Mouse (Mus musculus) fibroblast of lung, adult 2 months (primary cell): ENCODE measurements at regions not wholly inside any gene's neighbourhood (a gene's known extent, or its start where the extent isn't known, plus 50 kb on each side); places are given as distances from the start of the nearest gene placed in this dataset.

Experiments used
- DNase-seq: peaks from one replicate; pipeline ENCODE4 v3.0.0-alpha.2; 2011; ENCODE audit warnings: low read depth

DNA sequence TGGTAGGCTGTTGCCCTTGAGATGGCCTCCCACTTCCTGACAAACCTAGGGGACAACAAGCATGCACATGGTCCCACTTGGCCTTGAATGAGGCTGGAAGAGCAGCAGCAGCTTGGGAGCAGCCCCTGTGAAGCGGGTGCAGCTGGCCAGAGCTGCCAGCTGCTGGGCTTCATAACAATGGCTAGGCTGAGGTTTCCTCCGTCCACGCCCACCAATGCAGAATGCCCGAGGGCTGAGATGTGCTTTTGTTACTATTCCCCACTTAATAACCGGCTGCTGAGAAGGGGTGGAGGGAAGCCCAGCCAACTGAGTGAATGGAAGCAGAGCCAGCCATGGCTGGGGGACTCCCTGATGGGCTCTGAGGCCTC, 202.1 kb downstream of the Sox11 start:
- DNase-seq, result no peak

DNA sequence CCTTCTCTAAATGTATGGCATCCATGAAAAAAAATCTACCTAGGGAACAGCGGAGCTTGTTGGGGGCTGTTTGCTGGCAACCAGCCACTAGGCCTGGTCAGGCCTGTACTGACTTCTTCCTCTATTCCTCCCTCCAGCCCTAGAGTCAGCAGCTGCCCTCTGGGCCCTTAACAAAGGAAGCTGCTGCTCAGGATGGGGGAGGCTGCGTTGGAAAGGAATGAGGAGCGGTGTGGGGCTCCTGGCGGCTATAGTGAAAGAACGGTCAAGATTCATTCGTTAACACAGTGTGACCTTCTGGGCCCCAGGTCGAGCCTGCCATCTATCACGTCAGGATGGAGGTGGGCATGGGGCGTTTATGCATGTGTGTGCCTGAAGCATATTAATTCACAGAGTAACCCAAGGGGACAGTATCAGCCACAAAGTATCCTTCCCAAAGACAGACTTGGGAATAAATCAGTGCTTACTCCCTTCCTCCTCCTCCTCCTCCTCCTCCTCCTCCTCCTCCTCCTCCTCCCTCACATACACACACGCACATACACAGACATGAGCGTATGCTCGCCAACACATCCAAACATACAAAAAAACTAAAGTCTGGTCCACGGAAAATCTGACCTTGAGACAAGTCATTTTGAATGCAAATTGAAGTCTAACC, 202.6 kb downstream of the Sox11 start:
- DNase-seq, result no peak

DNA sequence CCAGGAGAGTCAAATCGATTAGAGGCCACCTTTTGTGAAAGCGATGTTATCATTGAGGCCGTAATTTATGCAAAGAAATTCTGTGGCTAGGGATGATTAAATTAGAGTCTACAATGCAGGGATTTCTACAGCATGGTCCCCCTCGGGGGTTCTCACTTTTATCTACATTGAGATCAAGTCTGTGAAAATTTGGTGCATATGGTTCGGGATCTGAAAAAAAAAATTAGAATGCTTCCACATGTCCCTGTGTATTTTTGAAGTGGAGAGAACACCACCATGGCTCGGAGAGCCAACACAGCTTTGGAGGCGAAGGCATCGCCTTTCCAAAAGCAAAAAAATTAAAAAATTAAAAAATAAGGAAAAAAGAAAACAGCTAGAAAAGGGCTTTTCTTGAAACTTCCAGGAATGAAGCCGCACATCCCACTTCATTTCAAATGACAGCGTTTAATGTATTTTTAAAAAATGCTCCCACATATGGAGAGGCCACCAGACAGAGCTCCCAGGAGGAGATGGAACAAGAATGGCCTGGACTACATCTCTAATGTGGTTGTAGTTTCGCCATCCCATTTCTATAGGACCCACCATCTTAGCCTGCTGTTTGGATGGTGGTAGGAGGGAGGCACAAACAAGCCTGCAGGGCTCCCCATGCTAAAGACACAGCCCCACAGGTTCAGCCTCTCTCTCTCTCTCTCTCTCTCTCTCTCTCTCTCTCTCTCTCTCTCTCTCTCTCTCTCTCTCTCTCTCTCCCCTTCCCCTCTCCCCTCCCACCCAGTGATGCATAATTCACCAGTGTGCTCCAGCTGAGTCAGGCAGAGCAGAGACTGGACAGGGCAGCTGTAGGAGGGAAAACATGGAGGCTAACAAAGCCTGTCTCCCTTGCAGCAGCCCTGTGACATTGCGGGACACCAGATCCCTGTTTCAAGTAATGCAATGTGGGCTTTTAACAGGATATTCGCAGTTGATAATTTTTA, 203.4 kb downstream of the Sox11 start:
- no peak for DNase-seq

DNA sequence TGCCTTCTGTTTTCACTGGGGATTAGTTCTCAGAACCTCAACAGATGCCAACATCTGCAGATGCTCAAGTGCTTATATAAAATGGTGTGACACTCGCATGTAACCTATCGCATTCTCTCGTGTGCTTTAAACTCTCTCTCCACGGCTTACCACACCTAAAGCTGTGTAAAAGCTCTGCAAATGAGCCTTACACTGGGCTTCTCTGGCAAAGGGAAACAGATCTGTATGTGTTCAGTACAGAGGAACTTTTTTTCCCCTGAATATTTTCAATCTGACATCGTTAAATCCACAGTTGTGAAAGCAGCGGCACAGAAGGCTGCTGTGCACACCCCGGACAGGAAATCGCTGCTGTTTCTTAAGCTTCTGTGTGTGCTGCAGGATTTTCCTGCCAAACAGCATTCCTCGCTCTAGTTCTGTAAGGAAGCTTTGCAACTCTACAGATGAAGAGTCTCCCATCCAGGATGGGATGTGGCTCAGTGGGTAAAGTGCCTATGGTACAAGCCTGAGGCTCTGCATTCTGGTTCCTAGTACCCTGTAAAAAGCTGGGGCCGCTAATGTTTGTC, 206.3 kb downstream of the Sox11 start:
- DNase-seq, result no peak

DNA sequence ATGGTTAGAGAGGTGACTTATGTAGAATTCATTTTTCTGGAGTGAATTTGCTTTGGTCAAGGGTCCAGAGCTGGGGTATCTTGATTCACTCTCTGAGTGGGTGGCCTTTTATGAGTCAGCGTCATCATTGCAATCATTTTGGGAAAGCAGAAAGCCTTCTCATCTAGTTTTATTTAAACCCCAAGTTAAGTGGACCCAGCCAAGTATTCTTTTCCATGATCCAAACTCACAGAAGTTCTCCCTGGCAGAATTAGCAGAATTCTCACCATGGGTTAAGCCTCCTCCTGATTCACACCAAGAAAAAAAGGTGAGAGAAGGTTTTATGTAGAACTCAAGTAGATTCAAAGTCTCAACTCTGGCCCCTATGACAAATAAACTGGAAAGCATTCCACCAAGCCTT, 211.8 kb downstream of the Sox11 start:
- DNase-seq, result no peak

DNA sequence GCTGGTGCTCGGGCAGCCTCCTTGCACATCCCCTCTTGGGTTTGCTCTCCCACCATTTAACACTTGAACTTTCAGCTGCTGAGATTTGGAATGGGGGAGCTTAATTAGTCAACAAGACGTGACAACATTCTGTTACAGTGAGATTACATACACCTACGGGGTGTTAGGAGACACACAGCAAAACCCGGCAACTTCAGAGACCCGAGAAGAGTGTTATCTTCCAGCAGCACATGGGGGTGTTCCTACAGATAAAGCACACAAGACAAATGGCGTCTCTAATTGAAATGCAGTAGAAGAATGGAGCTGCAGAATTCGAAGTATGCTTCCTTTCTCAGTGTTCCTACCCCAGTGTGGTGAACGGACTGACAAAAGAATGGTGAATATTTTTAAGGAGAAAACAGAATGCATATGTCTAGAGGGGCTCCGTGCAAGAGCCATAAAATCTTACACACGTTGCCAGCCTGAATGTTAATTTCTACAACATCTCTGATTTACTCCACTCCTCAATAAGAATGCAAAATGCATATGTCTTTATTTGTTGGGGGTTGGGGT, 215.2 kb downstream of the Sox11 start:
- no peak for DNase-seq

DNA sequence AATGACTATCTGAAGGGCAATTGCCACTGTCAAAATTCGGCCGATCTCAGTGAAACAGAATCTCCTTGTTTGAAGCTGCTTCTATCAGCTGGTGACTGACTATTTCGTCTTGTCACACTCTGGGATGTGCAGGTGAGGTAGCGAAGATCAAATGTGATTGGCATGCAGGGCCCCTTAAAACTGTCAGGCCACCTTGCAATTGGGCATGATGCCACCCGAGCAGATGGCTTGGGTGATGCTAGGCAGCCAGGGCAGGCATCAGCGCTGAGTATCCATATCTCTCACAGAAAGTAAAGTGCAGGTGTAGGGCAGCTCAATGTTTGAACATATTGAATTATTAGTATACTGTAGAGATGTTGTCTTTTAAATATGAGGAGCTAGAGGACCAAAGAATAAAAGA, 223.8 kb downstream of the Sox11 start:
- DNase-seq, result no peak

DNA sequence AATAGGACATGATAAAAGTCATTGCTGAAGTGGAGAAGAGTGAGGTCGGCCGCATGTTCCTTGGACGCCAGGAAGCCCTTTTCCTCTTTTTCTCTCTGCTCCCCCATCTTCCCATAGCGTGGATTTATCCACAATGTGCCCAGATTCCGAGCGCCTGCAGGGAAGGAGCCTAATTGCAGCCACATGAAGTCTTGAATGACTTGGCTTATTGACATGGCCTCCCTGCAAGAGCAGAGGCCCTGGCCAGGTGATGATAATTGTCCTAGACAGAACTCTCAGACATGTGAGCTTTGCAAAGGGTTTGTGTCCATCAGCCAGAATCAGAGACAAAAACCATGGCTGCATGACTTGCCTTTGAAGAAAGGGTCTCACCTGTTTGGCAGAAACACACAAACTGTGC, 227.0 kb downstream of the Sox11 start:
- no peak for DNase-seq

DNA sequence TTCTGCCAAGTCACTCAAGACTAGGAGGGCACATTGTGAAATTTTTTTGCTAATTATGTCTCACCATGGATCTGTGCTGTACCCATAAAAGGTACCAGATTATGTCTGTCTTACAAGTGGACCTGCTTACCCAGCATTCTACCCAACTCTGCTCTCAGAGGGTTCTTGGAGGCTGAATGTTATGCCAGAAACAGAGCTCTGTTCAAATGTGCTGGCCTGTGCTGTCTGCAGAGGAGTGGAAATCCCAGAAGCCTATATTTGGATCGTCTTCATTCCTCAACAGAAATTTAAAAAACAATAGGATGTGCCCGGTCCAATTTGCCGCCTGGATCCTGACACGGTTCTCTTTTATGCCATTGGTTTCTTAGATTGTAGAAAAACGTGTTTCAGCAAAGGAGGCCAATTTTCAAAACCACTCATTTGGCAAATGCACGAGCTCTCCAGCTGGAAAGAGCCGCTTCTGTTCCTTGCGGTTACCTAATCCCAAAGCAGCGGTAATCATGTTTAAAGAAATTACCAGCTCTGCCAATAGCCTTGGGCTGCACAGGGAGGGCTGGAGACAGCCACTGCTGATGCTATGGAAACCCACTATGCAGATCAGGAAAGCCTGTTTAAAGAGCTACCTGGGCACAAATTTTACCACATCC, 237.3 kb downstream of the Sox11 start:
- no peak for DNase-seq

DNA sequence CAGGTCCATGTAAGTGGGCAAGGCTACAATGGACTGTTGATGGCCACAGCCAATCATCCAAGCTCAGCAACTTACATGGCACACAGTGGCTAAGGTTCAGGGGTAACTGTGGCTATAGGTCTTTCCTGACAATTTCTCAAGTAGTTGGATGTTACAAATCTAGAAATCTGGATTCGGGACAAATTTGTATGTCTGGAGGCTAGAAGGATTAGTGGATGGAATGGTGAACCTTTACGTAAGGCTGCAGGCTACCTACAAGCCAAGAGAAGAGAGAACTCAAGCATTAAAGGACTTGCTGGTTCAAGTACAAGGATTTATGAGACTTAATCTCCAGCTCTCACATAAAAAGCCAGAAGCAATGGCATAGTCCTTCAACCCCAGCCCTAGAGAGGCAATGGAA, 239.4 kb downstream of the Sox11 start:
- DNase-seq, result no peak

DNA sequence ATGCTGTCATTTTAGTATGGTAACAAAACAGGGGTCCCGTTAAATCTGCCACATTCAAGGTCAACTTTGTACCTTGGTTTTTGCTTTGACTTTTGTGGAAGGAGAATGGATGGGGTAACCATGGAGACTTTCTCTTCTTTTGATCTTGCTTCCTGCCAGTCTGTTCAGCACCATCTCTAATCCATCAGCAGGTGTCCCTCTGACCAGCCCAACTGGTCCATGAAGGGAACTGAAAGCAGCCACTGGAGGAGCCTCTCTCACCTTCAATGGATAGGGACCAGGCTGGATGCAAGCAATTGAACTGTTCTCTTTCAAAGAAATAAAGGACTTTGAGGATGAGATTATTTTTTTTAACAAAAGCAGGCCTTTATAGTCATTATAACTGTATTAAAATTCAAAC, 253.2 kb downstream of the Sox11 start:
- DNase-seq, result no peak

DNA sequence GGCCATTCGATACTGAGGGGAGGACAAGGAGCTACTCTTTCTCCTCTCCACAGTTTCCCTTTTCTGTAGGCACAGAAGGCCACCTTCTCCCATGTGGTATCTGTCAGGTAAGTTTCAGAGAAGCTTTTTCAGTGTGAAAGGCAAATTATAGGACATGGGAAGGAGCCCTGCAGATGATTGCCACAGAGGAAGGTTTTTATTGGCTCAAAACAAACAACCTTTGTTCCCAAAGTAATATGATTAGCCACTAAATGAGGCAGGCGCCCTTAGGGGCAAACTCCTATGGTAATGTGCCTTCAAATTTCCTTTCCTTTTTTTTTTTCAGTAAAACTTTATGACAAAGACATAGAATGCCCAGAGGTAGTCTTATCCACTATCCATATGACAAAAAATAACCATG, 256.5 kb downstream of the Sox11 start:
- no peak for DNase-seq

DNA sequence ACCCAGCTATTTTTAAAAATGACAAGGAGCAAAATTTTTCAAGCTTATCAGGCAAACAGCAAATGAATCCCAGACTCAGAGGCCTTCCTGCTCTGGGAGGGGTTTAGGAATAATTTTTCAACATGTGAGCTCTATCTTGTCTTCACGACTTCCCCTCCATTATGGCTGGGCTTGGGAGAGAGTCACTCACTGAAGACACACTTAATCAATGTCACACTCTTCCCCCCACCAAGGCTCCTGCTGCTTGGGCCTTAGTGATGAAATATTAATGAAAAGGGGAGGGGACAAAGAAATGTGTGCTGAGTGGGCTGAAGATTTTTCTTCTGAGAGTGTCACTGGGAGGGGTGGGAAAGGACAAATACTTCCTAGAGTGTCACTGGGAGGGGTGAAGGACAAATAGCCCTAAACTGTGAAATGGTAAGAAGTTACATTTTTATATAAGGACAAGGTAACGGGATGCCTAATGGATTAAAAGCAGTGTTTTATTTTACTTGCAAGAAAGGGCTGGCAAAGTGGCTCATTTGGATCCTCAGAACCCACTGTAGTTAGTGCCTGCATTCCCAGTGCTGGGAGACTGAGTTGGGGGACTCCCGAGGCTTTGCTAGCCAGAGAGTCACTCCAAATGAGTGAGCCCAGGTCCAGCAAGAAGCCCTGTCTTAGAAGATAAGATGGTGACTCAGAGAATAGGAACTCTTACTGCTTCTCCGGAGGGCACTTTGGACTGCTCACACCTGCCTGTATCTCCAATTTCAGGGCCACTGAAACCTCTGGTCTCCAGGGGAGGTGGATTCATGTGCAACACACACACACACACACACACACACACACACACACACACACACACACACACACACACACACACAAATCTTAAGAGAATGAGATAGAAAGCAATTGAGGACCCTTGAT, 258.5 kb downstream of the Sox11 start:
- DNase-seq, result no peak

DNA sequence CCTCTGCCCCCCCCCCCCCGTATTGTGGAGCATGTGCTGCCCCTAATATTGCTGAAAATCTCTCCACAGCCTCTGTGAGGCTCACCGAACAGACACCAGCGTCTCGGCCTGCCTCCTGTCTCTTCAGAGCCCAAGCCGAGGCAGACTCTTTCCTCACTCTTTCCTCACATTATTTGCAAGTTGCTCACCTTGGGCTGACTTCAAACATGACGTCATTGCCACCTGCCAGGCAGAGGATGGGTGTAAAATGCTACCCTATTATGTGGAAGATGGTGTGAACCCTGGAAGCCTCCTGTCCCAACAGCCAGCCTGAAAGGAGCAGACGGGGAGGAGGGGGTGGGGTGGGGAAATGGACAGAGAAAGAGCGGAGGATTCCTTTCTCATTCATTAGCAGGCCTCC, 259.3 kb downstream of the Sox11 start:
- DNase-seq, result no peak

DNA sequence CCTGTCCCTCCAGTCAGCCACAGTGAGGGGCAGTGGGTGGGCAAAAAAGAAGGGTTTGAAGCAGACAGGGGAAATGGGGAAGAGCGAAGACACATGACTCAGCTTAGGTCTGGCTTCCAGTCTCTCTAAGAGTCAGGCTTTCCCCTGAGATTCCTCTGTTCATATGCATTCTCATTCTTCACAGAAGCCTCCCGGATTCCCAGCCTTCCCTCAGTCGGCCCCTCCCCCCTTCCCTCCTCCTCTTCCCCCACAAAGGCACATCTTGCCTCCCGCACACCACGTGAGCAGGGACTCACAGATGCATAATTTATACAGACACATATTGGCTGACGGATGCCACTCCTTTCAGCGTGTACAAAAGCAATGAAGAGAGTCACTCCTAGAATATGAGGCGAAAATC, 259.8 kb downstream of the Sox11 start:
- DNase-seq, result no peak

DNA sequence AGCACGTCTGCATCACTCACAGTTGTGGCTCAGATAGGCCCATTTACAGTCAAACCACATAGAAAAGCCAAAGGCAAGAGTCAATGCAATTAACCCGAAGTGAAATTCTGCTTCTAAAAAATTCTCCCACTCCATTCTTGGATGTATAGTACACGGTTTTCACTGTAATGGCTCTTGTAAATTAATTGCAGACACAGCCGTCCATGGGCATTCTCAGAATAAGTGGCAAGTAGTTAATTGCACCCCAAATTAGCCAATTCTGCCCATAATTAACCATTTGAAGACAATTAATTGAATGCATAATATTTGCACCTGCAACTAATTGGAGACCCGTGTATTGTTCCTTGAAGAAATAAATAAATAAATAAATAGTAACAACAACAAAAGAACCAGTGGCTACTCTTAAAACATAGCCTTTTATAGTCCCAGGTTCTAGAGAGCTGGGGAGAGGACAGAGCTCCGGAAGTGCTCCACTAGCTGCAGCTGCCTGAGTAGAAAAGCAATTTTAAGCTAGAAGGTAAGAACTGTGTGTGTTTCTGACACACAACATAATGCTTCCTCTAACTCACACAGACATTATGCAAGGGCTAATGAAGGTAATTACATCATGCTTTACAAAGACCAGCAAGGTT, 266.2 kb downstream of the Sox11 start:
- DNase-seq, result no peak

DNA sequence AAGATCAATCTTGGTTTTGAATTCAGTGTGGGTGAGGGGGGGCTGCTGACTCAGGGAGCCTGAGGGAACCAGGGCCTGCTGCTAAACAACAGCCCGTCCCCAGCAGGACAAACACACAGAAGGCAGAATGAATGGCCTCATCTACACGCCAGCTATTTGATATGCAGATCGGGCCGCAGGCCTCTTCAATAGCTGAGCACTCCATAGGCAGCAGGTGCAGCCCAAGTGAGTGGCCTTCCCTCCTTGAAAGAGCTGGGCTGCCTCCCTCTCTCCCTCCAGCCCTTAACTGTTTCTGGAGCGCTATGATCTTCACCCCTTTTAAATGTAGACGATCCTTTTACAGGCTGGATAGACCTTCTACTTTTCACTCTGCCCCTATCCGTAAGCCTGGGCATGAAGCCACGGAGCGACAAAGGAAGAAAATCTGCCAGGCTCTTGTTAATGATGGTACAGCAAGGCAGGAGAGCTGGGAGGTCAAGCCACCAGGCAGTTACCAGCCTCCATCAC, 277.3 kb downstream of the Sox11 start:
- DNase-seq, result no peak

DNA sequence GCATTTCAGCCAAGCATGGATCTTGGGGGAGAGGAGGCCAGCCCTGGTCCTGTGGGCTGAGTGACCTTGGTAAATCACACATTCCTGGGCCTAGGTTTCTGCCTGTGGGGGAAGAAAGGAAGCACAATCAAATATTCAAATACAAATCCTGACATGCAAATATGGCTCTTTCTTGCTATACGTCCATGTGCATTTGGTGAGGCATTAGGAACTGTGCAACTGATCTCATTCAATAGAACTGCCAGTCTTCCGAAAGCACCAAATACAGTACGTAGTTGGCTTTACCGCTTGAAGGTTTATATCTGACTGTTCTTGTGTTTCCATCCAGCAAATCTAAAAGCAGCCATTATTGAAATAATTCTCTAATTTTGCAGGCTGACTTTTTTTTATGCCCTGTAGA, 278.9 kb downstream of the Sox11 start:
- no peak for DNase-seq

DNA sequence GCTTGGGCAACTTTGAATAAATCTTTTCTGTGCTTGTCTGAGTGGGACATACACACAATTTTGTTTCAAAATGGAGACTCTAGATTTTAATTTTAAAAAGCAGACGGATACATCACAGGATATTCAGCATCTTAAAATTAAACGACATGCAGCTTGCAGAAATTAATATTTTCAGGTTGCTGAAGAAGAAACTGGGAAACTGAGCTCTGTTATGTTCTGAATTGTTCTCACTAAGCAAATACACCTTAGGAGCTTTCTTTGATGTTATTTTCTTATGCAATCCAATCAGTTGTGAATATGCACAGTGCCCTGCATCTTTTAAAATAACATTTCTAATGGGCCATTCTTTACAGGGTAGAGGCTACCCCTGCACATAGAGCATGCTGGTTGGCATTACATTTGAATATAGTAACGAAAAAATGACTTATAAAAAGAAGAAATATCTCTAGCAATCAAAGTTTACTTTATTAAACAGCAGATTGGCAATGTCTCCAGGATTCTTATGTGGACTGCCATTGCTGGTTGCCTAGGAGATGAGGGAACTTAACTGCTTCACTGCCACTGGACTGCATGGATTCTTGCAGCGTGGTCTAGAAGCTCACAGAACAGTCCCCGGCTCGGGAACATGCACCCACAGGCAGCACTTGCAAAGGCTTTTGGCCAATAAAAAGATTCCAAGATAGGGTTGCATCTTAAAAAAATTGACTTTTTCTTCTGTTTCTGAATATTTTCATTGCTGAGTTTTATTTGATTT, 279.7 kb downstream of the Sox11 start:
- no peak for DNase-seq

DNA sequence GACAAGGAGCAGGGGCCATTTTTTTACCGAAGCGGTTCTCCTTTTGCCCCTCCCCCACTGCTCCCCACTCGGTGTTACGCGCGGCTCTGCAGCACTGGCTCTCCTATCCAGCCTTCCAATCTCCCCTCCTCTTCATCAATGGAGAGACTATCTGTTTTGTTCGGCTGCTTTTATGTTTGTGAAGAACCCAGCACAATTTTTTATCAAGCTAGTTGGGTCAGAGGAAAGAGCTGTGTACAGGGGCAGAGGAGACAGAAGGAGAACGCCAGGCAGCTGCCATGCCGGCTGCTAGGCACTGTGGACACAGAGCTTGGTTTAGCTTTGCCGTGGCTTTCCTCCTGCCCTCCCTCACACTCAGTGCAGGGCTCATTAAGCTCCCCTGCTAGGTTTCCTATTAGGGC, 280.3 kb downstream of the Sox11 start:
- no peak for DNase-seq
